1 mouse cellular context compared by ENCODE assay signal in the genomic region with DNA sequence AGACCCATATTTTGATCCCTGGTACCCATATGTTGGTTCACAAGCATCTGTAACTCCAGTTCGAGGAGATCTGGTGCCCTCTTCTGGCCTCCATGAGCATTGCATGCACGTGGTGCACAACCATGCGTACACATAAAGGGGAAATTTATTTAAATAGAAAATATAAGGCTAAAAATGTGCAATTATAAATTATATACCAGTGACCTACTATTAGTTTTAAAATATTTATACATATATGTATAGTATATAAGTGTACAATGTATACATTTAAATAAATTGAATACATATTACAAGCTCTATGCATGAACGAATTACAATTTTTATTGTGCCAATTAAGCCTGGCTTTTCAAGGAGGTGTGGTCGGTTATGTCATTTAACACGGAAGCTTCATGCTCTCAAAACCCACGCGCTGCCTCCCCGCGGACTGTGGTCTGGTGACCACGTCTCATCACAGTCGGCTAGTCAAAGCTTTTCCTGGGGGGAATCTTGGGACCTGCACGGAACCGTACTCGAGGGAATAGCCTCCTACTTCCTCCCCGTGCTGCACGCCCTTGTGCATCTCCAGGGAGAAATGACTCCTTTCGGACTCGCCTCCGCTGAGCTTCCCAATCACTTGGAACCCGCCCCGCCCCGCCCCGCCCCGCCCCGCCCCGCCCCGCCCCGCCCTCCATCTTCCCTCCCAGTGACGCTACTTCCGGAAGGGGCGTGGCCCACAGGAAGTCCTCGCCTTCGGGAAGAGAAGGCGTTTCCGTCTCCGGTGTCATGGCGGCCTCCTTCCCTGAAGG.
TF ChIP-seq lines count a peak whose summit lies in the region.

A gene (plus strand): TSS at position 691 of the 785 bp plus-strand sequence.

TF ChIP-seq in CH12.LX, 34 proteins besides CTCF, POLR2A, EP300 and RAD21 (continued from another document):
- 0 out of 2 replicates have a peak, but pooled peaks have one; percentile 25 for TF ChIP-seq IRF4 (IDR thresholded peaks at IDR 0.05; ENCODE audit: low read depth, low read length)
- no peak for TF ChIP-seq PAX5 (IDR thresholded peaks at IDR 0.05; ENCODE audit: low read length)
- TF ChIP-seq ETS1 (conservative IDR thresholded peaks at IDR 0.05; ENCODE audit: low read depth, low read length): 0 out of 2 replicates have a peak, but pooled peaks have one; percentile 7
- peak; percentile 75 for TF ChIP-seq SMC3 (IDR thresholded peaks at IDR 0.05; ENCODE audit: low read depth, low read length)
- TF ChIP-seq ZKSCAN1 (IDR thresholded peaks at IDR 0.05; ENCODE audit: borderline replicate concordance, low read depth, low read length): no peak
- TF ChIP-seq CHD2 (IDR thresholded peaks at IDR 0.05; ENCODE audit: low read length): no peak
- TF ChIP-seq CHD1 (IDR thresholded peaks at IDR 0.05; ENCODE audit: low read depth, low read length): no peak
- TF ChIP-seq MAFK (IDR thresholded peaks at IDR 0.05; ENCODE audit: insufficient replicate concordance, low read length): no peak
- peak; percentile 69 for TF ChIP-seq BHLHE40 (IDR thresholded peaks at IDR 0.05; ENCODE audit: low read depth, low read length)
- peak; percentile 79; the same call in 1 of the 2 replicates for TF ChIP-seq NELFE (IDR thresholded peaks at IDR 0.05; ENCODE audit: low read depth, low read length)
- TF ChIP-seq TBP (conservative IDR thresholded peaks at IDR 0.05; ENCODE audit: low read depth, low read length): no peak
- TF ChIP-seq JUND (conservative IDR thresholded peaks at IDR 0.05; ENCODE audit: low read depth, low read length): 0 out of 2 replicates have a peak, but pooled peaks have one; percentile 15
- TF ChIP-seq ZMIZ1 (IDR thresholded peaks at IDR 0.05; ENCODE audit: low read depth, low read length): 0 out of 2 replicates have a peak, but pooled peaks have one; percentile 58
- peak; percentile 89 for TF ChIP-seq HCFC1 (IDR thresholded peaks at IDR 0.05; ENCODE audit: low read depth, low read length)
- TF ChIP-seq ELF1 (IDR thresholded peaks at IDR 0.05; ENCODE audit: low read depth, low read length): peak; percentile 85
- TF ChIP-seq POLR2AphosphoS2 (IDR thresholded peaks at IDR 0.05; ENCODE audit: low read depth, low read length): peak; percentile 51; the same call in 1 of the 2 replicates
- no peak for TF ChIP-seq UBTF (IDR thresholded peaks at IDR 0.05; ENCODE audit: low read depth, low read length)
- TF ChIP-seq USF1 (IDR thresholded peaks at IDR 0.05; ENCODE audit: low read depth, low read length): no peak; the same call in 1 of the 2 replicates
- TF ChIP-seq MYC (IDR thresholded peaks at IDR 0.05; ENCODE audit: low read depth, low read length): peak; percentile 99
- TF ChIP-seq MEF2A (IDR thresholded peaks at IDR 0.05; ENCODE audit: borderline replicate concordance, low read depth, low read length): no peak
- peak; percentile 73; the same call in 1 of the 2 replicates for TF ChIP-seq RCOR1 (conservative IDR thresholded peaks at IDR 0.05; ENCODE audit: low read depth, low read length)
- no peak for TF ChIP-seq E2F4 (IDR thresholded peaks at IDR 0.05; ENCODE audit: insufficient replicate concordance, low read depth, low read length)
